Mouse (Mus musculus): ENCODE results near the gene Gm20388.

Gene Gm20388

DNA sequence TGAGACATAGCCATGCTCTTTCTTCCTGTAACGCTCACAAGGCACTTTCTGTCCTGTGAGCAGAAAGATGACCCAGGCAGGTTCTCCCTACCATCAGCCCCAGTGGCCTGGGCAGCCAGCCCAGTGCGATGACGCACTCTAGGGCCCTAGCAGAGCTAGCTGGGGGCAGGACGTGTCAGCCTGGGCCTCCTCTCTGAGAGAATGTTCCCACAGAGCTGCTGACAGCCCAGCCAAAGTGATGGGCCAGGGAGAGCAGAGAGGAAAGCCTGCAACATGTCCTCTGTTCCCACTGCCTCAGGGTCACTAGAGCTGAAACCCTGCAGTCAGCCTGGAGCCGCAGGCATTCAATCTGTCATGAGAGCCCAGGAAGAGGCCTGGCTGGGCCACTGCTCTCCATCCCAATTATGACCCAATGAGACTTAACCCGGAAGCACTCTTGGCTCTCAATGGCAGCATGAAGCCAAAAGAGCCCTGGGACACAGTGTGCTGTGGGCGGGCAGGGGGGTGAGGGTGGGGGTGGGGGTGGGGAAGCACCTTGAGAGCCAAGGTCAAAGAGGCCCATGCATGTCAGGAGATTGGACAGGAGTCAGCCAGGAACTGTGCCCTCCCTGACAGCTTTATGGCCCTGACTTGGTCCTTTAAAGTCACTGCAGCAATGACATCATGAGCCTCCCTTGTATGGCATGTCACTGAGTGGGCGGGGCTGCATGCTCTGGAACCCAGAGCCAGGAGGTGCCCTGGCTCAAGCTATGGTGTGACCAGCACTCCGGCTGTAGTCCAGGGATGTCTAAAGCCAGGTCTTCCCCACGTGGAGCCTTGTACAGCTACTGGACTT lies 1465.7 kb downstream of the Gm20388 start:
- DNase-seq (ENCODE audit: low read depth, low spot score), result no peak

DNA sequence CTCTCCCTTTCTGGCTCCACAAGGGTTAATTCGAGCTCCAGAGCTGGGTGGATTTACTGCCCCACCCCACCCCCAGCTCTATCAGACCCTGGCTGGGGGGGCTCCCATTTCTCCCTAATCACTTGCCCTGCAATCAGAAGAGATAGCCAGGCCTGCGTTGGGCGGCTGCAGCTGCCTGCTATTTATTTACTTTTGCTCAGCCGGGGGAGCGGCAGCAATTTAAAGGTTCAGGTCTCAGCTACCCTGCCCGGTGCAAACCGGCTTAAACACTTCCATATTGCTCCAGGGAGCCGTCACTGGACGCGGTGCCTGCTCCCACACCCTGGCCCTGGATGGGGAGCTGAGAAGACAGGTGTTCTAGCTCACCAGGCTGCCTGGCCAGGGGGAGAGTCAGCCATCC lies 1467.0 kb downstream of the Gm20388 start:
- no peak for DNase-seq (ENCODE audit: low read depth, low spot score)

DNA sequence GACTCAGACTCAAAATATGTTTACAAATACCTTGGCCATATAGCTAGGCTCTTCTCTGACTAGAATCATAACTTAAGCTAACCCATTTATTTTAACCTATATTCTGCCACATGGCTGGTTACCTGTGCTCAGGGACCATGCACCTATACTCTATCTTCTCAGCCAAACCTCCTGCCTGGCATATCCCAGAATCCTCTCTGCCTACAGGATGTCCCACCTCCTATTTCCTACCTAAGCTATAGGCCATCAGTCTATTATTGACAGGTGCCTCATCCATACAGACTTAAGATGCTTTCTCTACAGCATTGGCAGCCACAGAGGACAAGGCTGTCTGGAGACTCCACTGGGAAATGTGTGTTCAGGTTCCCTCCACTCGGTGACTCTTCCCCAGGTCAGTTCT lies 1468.7 kb downstream of the Gm20388 start:
- DNase-seq (ENCODE audit: low read depth, low spot score), result no peak

DNA sequence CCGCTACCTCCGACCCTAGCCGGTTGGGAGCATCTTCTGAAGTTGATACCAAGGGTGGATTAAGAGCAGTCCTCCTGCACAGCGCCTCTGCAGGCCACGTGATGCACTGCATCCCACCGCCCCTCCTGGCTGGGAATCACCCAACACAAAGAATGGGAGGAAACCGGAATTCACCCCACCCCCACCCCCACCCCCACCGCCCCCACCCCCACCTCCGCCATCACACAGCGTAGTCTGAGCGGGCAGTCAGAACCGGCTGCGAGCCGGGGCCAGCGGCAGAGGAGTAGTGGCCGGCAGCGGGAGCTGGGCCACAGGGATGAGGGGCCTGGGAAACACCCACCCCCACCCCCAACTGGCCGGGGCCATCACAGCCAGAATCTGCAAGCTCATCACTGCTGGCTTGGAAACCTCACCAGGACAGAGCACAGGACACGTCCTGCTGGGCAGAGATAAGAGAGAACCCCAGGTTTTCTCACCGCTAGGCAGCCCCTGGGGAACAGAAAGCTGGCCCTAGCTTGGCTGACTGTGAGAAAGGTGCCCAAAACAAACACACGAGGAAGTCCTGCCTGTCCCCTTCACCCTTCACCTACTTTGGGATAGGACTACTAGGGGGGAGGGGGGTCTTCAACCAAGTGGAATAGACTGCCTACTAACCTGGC lies 1472.1 kb downstream of the Gm20388 start:
- no peak for DNase-seq (ENCODE audit: low read depth, low spot score)

DNA sequence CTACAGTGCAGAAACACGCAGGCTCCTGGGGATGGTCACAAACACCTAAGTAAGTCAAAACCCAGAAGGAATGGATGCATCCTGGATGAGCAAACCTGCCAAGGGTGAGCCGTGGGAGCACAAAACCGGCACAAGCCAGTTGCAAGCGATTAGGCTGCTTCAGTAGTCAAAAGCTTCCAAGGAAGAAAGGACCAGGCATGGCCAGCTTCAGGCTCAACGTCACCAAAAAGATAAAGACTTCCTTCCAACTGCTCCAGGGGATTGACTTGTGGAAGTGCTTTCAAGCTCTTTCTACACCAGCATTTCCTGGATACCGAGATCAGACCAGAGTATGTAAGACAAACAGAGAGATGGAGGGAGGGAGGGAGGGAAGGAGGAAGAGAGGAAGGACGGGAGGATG lies 1474.9 kb downstream of the Gm20388 start:
- DNase-seq (ENCODE audit: low read depth, low spot score), result no peak

DNA sequence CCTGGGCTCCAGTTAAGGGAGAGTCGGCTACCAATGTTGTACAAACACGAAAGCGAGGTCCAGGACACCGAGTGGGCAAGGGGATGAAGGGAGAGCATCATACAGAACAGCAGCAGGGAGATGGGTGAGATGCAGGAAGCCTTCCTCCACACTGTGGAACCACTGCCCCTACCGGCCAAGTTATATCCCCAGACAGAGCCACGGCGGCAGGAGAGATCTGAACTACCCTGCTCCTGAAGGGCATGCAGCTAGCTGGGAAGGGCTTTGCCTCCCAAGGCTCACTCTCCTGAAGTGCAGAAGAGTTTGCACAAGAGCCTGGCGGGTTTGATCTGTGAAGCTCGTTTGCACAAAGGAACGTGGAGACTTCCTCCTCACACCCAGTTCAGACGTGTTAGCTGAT lies 1480.0 kb downstream of the Gm20388 start:
- DNase-seq (ENCODE audit: low read depth, low spot score), result no peak

DNA sequence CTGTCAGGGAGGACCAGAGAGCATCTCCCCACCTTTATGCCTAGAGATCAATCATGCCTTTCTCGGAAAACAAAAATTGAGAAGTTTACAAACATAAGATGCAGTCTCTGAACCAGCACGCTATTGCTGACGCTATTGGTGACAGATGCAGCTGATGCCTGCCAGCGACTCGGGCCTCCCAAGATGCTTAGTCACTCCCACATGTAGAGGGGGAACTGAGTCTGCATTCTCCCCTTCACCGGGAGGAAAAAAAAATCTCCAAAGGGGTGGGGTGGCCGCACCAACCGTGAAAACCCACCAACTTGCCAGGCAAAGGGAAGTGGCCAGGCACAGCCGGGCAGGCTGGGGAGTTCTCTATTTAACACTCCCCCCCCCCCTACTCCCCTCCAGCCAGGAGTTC lies 1480.6 kb downstream of the Gm20388 start:
- no peak for DNase-seq (ENCODE audit: low read depth, low spot score)

DNA sequence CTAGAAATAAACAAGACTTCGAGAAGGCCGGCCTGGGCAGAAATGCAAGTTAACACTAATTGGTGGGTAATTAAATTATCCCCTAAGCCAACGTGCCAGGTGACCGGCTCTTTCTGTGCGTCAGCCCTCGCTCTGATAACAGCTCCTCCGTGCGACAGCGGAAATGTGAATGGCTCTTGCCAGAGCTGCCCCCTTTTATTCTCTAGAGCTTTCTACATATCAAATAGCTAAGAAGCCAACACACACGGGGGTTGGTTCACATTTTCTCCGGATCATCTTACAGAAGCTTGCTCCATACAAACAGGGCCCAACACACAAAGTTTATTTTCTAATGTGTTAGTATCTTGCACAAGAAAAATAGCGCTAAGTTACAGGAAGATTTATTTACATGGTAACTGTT lies 1481.1 kb downstream of the Gm20388 start:
- DNase-seq (ENCODE audit: low read depth, low spot score), result no peak

DNA sequence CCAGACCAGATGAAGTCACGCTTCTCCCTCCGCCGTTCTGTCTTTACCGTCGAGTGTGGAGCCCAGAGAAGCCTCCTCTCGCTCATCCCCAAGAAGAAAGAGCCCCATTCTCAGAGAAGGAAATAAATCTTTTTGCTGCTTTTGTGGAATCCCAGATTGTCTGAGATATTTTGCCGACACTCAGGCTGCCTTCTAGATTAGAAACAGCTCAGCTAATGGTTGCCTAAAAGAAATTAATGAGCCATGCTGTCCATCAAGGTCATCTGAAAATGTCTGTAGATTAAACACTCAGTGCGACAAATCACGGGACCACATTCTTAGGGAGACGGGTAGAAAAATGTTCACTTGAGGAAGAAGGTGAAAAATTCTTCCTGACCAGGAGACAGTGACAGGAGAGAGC lies 1481.8 kb downstream of the Gm20388 start:
- no peak for DNase-seq (ENCODE audit: low read depth, low spot score)

DNA sequence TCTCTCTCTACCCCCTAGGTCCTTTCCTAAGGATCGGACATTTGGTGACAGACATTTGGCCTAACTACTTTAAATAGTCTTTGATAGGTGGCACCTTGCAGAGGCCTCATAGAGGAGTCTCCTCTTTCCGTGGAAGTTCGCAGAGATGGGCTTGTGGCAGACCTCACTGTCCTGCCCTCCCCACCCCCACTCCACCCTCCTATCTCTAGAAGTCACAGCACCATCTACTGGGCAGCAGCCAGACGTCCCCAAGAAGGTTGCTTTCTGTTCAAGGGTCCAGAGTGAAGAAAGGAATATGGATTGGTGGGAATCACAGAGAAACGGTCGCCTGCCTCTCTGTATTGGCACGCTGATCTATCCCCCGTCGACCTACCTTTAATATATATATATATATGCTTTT lies 1482.5 kb downstream of the Gm20388 start:
- DNase-seq (ENCODE audit: low read depth, low spot score), result no peak

DNA sequence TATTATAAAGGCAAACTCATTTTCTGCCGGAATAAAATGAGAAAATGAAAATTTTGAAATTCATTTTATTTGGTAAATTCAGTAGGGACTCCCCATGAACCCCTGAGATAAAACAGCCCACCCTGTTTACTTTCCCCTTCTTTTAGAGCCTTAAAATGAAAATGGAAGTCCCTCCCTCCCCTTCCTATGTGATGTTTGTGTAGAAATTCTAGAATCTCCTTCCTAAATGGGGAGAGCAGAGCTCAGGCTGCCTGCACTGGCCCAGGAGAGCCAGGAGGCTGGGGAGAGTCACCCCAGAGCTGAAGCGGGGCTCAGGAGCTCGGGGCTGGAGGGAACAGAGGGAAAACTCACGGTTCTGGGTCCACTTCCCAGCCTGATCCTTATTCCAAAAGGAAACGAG lies 1484.0 kb downstream of the Gm20388 start:
- no peak for DNase-seq (ENCODE audit: low read depth, low spot score)

DNA sequence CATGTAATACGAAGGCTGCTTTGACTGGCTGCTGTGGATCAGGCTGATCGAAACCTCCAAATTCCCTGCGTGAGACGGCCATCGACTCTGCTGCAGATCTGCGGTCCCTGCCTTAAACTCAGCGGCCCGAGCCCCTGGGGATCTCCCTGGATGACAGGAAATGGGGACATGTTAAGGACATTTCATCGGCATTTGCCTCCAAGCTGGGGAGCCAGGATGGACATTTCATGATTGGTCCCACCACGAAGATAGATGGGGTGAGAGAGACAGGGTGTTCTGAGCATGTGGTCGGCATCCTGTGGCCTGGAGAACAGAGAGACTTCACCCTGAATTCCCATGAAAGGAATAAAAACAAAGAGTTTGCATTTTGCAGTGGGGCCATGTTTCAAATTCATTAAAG lies 1484.7 kb downstream of the Gm20388 start:
- DNase-seq (ENCODE audit: low read depth, low spot score), result no peak

DNA sequence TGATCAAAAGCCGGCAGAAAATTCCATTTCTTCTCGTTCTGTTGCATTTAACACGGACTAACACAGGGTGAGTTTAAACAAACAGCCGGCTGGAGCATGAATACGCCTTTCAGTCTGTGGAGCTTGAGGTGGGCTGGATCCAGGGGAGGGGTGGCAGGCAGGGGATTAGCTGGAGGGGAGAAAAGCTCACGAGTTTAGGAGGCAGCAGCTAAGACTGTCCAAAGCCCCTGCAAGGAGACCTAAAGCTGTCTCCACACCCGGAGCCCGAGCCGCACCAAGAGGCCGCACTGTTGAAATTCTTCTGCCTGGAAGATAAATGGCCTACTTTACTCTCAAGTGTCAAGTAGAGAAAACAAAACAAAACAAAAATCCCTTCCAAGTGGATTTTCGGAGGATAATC lies 1485.5 kb downstream of the Gm20388 start:
- DNase-seq (ENCODE audit: low read depth, low spot score), result no peak

DNA sequence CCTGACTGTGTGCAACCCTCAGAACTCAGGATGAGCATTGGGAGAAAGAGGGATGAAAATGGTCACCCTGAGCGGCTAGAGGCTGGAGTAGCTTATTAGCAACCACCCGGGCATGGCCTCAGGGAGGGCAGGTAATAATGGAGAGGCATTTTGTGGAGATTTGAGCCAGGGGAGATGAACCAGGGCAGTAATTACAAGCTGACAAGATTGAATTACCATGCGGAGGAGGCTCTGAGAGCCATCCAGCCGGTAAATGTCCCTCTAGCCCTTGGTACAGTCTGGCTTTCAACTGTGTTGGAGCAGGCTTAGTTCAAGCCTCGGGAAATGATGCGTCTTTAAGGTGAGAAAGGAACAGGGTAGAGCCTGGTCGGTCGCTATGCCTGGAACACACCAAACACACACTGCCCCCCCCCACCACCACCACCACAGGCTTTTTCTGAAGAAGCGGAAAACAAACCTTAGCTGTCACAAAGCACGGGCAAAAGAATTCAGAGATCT lies 1486.6 kb downstream of the Gm20388 start:
- no peak for DNase-seq (ENCODE audit: low read depth, low spot score)

DNA sequence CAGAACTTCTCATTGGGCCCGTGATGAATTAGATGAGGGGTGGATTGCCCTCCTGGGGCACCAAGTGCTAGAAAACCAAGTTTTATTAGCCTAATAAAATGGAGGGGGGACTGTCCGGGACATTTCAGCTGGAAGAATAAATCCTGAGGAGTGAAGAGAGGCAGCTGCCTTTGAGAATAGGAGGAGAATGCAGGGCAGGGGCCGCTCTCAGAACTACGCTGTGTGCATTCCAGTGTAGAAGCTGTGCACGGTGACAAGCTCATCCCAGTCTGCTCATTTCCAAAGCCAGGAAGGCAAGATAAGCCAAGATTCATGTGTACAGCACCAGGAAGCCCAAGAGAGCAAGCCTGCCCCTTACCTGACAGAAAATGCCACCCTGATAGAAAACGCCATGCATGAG lies 1487.4 kb downstream of the Gm20388 start:
- no peak for DNase-seq (ENCODE audit: low read depth, low spot score)

DNA sequence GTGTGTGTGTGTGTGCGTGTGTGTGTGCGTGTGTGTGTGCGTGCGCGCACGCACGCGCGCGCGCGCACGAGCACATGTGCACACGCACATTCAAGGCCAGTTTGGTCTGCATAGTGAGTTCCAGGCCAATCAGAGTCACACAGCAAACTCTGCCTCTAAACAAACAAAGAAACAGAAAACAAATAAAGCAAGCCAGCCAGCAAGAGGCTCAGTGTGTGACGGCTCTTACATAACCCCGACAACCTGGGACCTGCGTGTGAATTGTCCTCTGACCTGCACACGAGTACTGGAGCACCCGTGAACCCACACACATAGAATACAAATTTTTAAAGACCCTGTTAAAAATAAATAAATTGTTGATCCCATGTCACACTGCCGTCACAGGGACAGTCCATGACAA lies 1488.1 kb downstream of the Gm20388 start:
- no peak for DNase-seq (ENCODE audit: low read depth, low spot score)

DNA sequence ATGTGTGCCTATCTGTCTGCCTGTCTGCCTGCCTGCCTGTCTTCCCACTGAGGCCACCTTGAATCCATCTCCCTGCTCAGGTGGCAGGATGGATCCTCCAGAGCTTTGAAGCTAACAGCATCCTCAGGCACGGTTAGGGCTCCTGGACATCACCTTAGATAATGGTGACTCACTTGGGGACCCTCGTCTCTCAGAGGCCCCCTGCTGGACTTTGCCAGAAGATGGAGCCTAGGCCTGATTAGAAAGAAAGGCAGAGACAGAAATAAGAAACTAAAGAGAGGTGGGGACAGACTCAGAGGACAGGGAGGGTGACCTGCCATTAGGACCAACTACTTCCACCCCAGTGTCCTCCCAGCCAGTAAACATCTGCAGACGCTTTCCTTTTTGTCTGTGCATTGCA lies 1488.5 kb downstream of the Gm20388 start:
- no peak for DNase-seq (ENCODE audit: low read depth, low spot score)

DNA sequence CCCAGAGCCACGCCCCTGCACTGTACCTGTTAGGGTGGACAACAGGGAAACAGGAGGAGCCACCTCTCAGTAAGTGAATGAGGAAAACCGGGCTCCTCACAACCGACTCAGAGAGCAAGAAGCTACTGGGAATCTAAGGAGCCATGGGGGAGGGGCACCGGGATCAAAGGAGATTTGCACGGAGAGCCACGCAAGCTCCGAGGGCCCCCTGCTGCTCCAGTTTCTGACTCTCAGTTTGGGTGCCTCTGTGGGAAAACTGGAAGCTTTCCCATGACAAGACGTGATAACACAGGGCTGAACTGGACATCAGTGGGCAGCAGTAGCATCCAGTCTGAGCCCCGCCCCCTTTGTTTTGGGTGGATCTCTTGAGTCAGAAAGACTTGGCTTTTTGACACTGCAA lies 1489.9 kb downstream of the Gm20388 start:
- no peak for DNase-seq (ENCODE audit: low read depth, low spot score)

DNA sequence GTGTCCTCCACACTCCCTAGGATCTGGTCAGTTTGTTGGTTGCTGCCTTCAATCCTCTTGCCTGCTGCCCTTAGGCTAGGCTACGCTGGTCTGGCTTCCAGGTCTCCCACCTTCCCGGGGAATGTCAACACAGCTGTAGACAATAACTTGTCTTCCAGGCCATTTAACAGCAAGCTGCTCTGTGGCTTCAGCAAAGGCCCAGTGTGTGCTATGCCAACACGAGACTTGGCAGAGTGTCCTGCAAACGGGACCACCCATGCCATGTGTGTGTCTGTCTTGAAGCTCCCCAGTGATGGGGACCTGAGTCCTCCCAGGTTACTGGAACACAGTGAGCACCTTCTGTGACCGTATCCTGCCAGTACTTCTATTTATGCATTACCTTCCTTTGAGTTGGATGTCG lies 1493.2 kb downstream of the Gm20388 start:
- no peak for DNase-seq (ENCODE audit: low read depth, low spot score)

DNA sequence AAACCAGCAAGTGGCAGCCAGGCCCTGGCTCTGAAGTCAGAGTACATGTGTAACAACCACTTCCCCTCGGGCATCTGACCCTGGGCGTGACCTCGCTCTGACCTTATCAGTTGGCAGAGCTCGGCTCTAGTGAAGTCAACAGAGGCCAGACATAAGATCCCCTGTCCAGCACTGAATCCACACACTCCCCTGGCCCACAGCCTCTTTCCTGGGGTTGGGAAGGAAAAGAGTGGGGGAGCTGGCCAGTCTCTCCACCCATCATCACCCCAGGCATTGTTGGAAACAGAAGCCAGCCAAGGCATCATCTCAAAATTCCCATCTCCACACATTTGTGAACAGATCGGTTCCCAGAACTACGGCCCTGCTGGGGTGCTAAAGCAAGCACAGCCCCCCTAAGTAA lies 1507.4 kb downstream of the Gm20388 start:
- DNase-seq (ENCODE audit: low read depth, low spot score), result no peak

DNA sequence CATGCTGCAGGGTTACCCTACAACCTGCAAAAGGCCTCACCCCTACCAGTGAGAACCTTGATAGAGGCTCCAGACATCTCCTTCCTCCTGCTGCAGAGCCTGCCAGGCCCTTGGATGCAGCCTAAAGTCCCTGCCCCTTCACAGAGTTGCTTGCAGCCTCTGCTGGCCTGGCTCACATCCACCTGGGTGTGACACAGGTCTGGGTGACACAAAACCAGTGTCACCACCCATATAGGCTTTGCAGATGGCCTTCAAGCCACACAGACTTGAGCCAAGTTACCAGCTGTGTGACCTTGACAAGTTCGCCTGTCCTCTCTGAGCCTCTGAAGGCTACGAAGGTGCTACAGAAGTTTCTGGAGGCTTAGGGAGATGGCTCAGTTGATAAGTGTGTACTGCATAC lies 1508.9 kb downstream of the Gm20388 start:
- no peak for DNase-seq (ENCODE audit: low read depth, low spot score)

DNA sequence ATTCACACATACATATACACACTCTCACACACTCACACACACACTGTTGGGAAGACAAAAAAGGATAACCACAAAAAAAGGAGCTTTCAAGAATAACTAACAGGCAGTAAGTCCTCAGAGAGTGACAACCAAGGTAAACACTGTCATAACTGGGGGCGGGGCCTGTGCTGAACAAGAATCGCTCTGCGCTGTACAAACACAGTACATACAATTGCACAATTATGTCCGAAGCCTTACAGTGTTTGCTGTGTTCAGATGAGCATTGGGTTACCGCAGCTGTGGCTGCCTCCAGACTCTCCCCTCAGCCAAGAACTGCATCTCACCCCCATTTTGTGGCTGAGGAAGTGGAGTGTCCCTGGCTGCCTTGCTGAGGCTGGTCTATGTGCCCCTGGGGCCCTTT lies 1510.4 kb downstream of the Gm20388 start:
- DNase-seq (ENCODE audit: low read depth, low spot score), result no peak

DNA sequence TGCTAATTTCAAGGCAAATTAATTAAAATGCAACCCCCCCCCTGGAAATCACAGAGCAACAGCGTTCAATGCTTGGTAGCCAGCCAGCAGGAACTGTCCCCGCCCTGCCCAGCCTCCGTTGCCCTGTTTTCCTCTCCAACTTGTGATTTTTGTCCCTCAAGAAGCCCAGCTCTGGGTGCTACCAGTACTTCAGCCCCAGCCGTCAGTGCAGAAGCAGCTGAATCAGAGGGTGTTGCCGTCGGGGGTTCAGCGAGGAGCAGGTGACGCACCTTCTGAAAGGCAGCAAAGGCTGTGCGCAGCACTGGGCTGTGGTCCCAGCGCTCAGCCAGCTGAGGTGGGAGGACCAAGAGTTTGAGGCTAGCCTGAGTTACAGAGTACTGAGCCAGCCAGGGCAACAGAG lies 1513.4 kb downstream of the Gm20388 start:
- DNase-seq (ENCODE audit: low read depth, low spot score), result no peak

Measured in c-Kit-negative CD71-positive TER-119-positive erythroid progenitor cells, embryonic 14.5 days (primary cell).